Mouse (Mus musculus): ENCODE results near the gene Ttc9b.

DNA sequence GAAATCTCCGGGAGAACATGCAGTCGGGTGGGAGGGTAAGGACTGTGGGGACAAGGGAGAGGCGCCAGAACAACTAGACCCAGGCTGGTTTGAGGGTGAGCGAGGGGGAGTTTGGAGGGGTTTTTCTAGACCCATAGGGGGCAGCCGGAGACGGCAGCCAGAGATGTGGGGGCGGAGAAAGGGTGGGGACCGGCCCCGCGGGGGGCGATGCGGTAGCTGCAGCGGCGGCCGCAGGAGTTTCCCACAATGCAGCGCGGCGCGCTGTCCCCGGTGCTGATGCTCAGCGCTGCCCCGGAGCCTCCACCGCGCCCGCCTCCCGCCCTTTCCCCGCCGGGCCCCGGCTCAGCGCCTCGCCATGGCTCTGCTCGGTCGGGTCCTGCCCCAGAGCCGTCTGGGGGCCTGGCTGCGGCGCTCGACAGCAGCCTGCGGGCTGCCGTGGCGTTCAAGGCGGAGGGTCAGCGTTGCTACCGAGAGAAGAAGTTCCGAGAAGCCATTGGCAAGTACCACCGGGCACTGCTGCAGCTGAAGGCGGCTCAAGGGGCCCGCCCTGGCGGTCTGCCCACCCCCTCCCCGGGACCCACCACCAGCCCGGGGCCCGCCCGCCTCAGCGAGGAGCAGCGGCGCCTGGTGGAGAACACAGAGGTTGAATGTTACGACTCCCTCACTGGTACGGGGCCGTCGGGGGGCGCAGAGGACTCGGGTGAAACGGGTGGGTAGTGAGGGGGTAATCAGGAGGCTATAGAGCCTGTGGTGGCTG, at the start of gene Ttc9b:
- TF ChIP-seq CTCF (IDR thresholded peaks at IDR 0.05; ENCODE audit: extremely low read depth, insufficient read length, insufficient replicate concordance, low read depth, low read length) (no peak), POLR2A (IDR thresholded peaks at IDR 0.05; ENCODE audit: low read depth, low read length) (no peak)

All from small intestine, adult 2 months (tissue).